Mouse (Mus musculus) adrenal gland, postnatal 0 days (tissue): ENCODE measurements around the gene Ccdc169. TPM values are rescaled to one million over a fixed set of nuclear protein-coding genes. Genes with fewer than 3 reads are reported as not detected.

ENCODE experiments used
- microRNA-seq: library from miRNA; unstranded; fragments of <30 nt; microRNA quantifications from one replicate; pipeline ENCODE4, GENCODE M21; 2016; ENCODE audit warnings: borderline replicate concordance; ENCODE audit not compliant: insufficient number of aligned reads
- polyA plus RNA-seq: library from polyadenylated mRNA; unstranded; fragments of >200 nt; fragmentation: Nextera tagmentation; extraction: Ambion mirVana; gene quantifications from 2 replicates; pipeline ENCODE4 v1.2.1, GENCODE M21; 2015

The Ccdc169 gene
- not detected in 2 replicates for polyA plus RNA-seq

GRCm38 (mm10) chr3:55137039-55137438, at the start of gene Ccdc169:
Gene Ccdc169 (plus strand): TSS chr3:55137339.

GRCm38 (mm10) chr3:55111935-55112709, 25.0 kb upstream of the Ccdc169 start, which contains the start of gene Spg20:
Gene Spg20 (plus strand): TSS chr3:55112108.

GRCm38 (mm10) chr3:55181766-55182165, 44.6 kb downstream of the Ccdc169 start, which contains the start of gene Sohlh2:
Gene Sohlh2 (plus strand): TSS chr3:55182028.

Small RNA genes within 50 kb of the gene (microRNA-seq; reads per million reads assigned to microRNA genes)
- gene Gm22029: not detected

Other genes with a start within 250 kb of the Ccdc169 start
- gene Sertm1, start 221.5 kb upstream of the Ccdc169 start, polyA plus RNA-seq: not detected in 2 replicates
- 0.55 and 1.2 TPM in 2 replicates for gene Ccna1, start 81.8 kb upstream of the Ccdc169 start, polyA plus RNA-seq
- gene Spg20, start 25.2 kb upstream of the Ccdc169 start, polyA plus RNA-seq: 17.3 and 22.7 TPM in 2 replicates
- gene Sohlh2, start 44.7 kb downstream of the Ccdc169 start, polyA plus RNA-seq: 0.09 TPM in 1 of 2 replicates, not detected in the other
- gene Dclk1, start 105.0 kb downstream of the Ccdc169 start, polyA plus RNA-seq: 11.1 and 17.4 TPM in 2 replicates